Mouse (Mus musculus): ENCODE results near the gene Rsph3b. TPM values are rescaled to one million over a fixed set of nuclear protein-coding genes. Genes with fewer than 3 reads are reported as not detected.
"Not testable (repeated sequence)": the region's sequence is repeated elsewhere in the genome, so short reads cannot be mapped to it uniquely, and the experiment has no call there.

Rsph3b gene
- polyA plus RNA-seq, 1 experiment = 37.9 TPM

GRCm38 (mm10) chr17:6948769-6949228 lies 317 bp upstream of the Rsph3b start:
- H3K36me3 ChIP-seq (ENCODE audit: control insufficient read depth, insufficient read depth, low read length); DNase-seq; H3K27me3 ChIP-seq (replicated peaks; ENCODE audit: control insufficient read depth, insufficient read depth, low read length); H3K4me1 ChIP-seq (ENCODE audit: control insufficient read depth, insufficient read depth, low read length): not testable (repeated sequence)
- WGBS = 2% methylated on average over 9 of the region's 9 CpGs
- Histone ChIP-seq H3K27ac (ENCODE audit: insufficient read depth, low read depth, low read length) (peak overlapping the region; percentile 81), H3K4me3 (ENCODE audit: insufficient read depth, low read depth, low read length) (peak overlapping the region; percentile 94)

- H3K36me3 ChIP-seq (ENCODE audit: control insufficient read depth, insufficient read depth, low read length); H3K27ac ChIP-seq (ENCODE audit: insufficient read depth, low read depth, low read length); DNase-seq; H3K27me3 ChIP-seq (replicated peaks; ENCODE audit: control insufficient read depth, insufficient read depth, low read length); H3K4me1 ChIP-seq (ENCODE audit: control insufficient read depth, insufficient read depth, low read length): not testable (repeated sequence)
- no CpG with 5 or more reads among the region's 8 CpGs for WGBS
- H3K4me3 ChIP-seq (ENCODE audit: insufficient read depth, low read depth, low read length) = peak overlapping the region; percentile 94
Measured at GRCm38 (mm10) chr17:6947637-6947983, 872 bp downstream of the Rsph3b start.

GRCm38 (mm10) chr17:6942560-6942959 lies 5.9 kb downstream of the Rsph3b start:
- H3K4me1 ChIP-seq (ENCODE audit: control insufficient read depth, insufficient read depth, low read length); H3K4me3 ChIP-seq (ENCODE audit: insufficient read depth, low read depth, low read length); H3K27me3 ChIP-seq (replicated peaks; ENCODE audit: control insufficient read depth, insufficient read depth, low read length); H3K36me3 ChIP-seq (ENCODE audit: control insufficient read depth, insufficient read depth, low read length); H3K27ac ChIP-seq (ENCODE audit: insufficient read depth, low read depth, low read length); DNase-seq: not testable (repeated sequence)
- WGBS = no CpG with 5 or more reads among the region's 4 CpGs

- not testable (repeated sequence) for H3K4me3 ChIP-seq (ENCODE audit: insufficient read depth, low read depth, low read length); H3K4me1 ChIP-seq (ENCODE audit: control insufficient read depth, insufficient read depth, low read length); DNase-seq; H3K27ac ChIP-seq (ENCODE audit: insufficient read depth, low read depth, low read length); H3K36me3 ChIP-seq (ENCODE audit: control insufficient read depth, insufficient read depth, low read length); H3K27me3 ChIP-seq (replicated peaks; ENCODE audit: control insufficient read depth, insufficient read depth, low read length)
- WGBS = 95% methylated on average over 7 of the region's 7 CpGs
Measured at GRCm38 (mm10) chr17:6931625-6932024, 16.9 kb downstream of the Rsph3b start.

GRCm38 (mm10) chr17:6920351-6920894 lies 28.1 kb downstream of the Rsph3b start:
- WGBS = 93% methylated on average over 7 of the region's 7 CpGs
- H3K27me3 ChIP-seq (replicated peaks; ENCODE audit: control insufficient read depth, insufficient read depth, low read length); H3K4me1 ChIP-seq (ENCODE audit: control insufficient read depth, insufficient read depth, low read length); H3K27ac ChIP-seq (ENCODE audit: insufficient read depth, low read depth, low read length); H3K4me3 ChIP-seq (ENCODE audit: insufficient read depth, low read depth, low read length); H3K36me3 ChIP-seq (ENCODE audit: control insufficient read depth, insufficient read depth, low read length); DNase-seq: not testable (repeated sequence)

- H3K27ac ChIP-seq (ENCODE audit: insufficient read depth, low read depth, low read length); H3K36me3 ChIP-seq (ENCODE audit: control insufficient read depth, insufficient read depth, low read length); H3K4me3 ChIP-seq (ENCODE audit: insufficient read depth, low read depth, low read length); H3K27me3 ChIP-seq (replicated peaks; ENCODE audit: control insufficient read depth, insufficient read depth, low read length); H3K4me1 ChIP-seq (ENCODE audit: control insufficient read depth, insufficient read depth, low read length); DNase-seq: not testable (repeated sequence)
- 86% methylated on average over 3 of the region's 3 CpGs for WGBS
Measured at GRCm38 (mm10) chr17:6919388-6919787, 29.1 kb downstream of the Rsph3b start.

GRCm38 (mm10) chr17:6915282-6915681 lies 33.2 kb downstream of the Rsph3b start:
- WGBS = 97% methylated on average over 3 of the region's 4 CpGs
- not testable (repeated sequence) for H3K4me1 ChIP-seq (ENCODE audit: control insufficient read depth, insufficient read depth, low read length); H3K36me3 ChIP-seq (ENCODE audit: control insufficient read depth, insufficient read depth, low read length); H3K4me3 ChIP-seq (ENCODE audit: insufficient read depth, low read depth, low read length); H3K27me3 ChIP-seq (replicated peaks; ENCODE audit: control insufficient read depth, insufficient read depth, low read length); H3K27ac ChIP-seq (ENCODE audit: insufficient read depth, low read depth, low read length); DNase-seq

- not testable (repeated sequence) for H3K36me3 ChIP-seq (ENCODE audit: control insufficient read depth, insufficient read depth, low read length); H3K27ac ChIP-seq (ENCODE audit: insufficient read depth, low read depth, low read length); H3K27me3 ChIP-seq (replicated peaks; ENCODE audit: control insufficient read depth, insufficient read depth, low read length); H3K4me3 ChIP-seq (ENCODE audit: insufficient read depth, low read depth, low read length); H3K4me1 ChIP-seq (ENCODE audit: control insufficient read depth, insufficient read depth, low read length); DNase-seq
- WGBS = 24% methylated on average over 2 of the region's 6 CpGs
Measured at GRCm38 (mm10) chr17:6914066-6914465, 34.4 kb downstream of the Rsph3b start.

GRCm38 (mm10) chr17:6900361-6900760 lies 48.1 kb downstream of the Rsph3b start:
- WGBS = 76% methylated on average over 1 of the region's 2 CpGs
- not testable (repeated sequence) for DNase-seq; H3K4me1 ChIP-seq (ENCODE audit: control insufficient read depth, insufficient read depth, low read length); H3K27ac ChIP-seq (ENCODE audit: insufficient read depth, low read depth, low read length); H3K4me3 ChIP-seq (ENCODE audit: insufficient read depth, low read depth, low read length); H3K36me3 ChIP-seq (ENCODE audit: control insufficient read depth, insufficient read depth, low read length); H3K27me3 ChIP-seq (replicated peaks; ENCODE audit: control insufficient read depth, insufficient read depth, low read length)

- DNase-seq = peak; percentile 15
- not testable (repeated sequence) for H3K36me3 ChIP-seq (ENCODE audit: control insufficient read depth, insufficient read depth, low read length); H3K27ac ChIP-seq (ENCODE audit: insufficient read depth, low read depth, low read length); H3K4me3 ChIP-seq (ENCODE audit: insufficient read depth, low read depth, low read length); H3K4me1 ChIP-seq (ENCODE audit: control insufficient read depth, insufficient read depth, low read length); H3K27me3 ChIP-seq (replicated peaks; ENCODE audit: control insufficient read depth, insufficient read depth, low read length)
- 44% methylated on average over 7 of the region's 7 CpGs for WGBS
Measured at GRCm38 (mm10) chr17:6897996-6898562, 50.4 kb downstream of the Rsph3b start.

All from kidney, adult 2 months (tissue).